Mouse (Mus musculus) heart, adult 2 months (tissue): ENCODE results near the gene Btf3l4.

Experiments used
- CTCF ChIP-seq: fragments of 200-600 bp; IDR thresholded peaks from 2 replicates; pipeline ENCODE4 v1.8.1; 2022; ENCODE audit warnings: antibody characterized with exemption, mild to moderate bottlenecking, moderate library complexity
- POLR2A ChIP-seq: fragments of 200-500 bp; IDR thresholded peaks from 2 replicates; pipeline ENCODE4 v1.6.1; 2011; ENCODE audit warnings: mild to moderate bottlenecking, low read depth, low read length, control low read depth; ENCODE audit not compliant: insufficient read depth

GRCm38 (mm10) chr4:108811142-108811541, 22.3 kb downstream of the Btf3l4 start:
- TF ChIP-seq POLR2A (no peak), CTCF (no peak)
